Mouse (Mus musculus) urinary bladder, postnatal 14 days (tissue): ENCODE measurements around the gene Agpat2.
A peak's percentile ranks its signal among the peaks of the same experiment; 100 is the strongest.

Source experiments
- DNase-seq: peaks from one replicate; pipeline ENCODE4 v3.0.0; 2021; ENCODE audit warnings: low spot score

The Agpat2 gene

DNA sequence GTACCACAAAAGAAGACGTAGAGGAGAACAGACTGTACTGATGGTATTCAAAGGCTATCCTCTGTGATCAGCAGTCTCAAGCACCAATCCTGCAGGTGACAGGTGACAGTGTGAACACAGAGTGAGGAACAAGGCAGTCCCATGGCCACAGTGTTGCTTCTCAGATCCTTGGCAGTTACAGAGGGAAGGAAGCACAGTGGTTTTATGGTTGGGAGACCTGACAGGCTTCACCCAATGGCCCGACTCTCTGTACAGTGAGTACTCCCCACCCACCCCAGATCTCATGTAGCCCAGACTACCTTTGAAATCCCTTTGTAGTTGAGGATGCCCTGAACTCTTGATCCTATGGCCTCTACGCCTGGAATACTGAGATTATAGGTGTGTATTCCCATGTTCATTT is 21.2 kb upstream of the Agpat2 start:
- DNase-seq: no peak

DNA sequence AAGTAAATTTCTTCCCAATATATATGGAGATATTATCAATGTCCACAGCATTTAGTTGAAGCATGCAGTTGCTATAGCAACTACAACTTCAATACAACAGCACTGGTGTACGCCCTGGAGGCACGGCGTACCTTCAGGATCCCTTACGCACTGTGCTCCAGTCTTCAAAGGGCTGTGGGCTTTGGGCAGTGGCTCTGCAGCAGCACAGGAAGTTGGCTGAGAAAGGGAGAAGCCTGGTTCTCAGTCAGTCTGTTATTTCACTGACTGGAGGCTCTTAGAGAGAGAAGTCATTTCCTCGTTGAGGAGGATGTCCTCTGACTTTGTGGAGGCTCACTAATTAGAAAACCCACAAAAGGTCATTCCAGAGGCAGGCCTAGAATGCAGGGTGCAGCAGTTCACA is 18.8 kb upstream of the Agpat2 start:
- DNase-seq: no peak

DNA sequence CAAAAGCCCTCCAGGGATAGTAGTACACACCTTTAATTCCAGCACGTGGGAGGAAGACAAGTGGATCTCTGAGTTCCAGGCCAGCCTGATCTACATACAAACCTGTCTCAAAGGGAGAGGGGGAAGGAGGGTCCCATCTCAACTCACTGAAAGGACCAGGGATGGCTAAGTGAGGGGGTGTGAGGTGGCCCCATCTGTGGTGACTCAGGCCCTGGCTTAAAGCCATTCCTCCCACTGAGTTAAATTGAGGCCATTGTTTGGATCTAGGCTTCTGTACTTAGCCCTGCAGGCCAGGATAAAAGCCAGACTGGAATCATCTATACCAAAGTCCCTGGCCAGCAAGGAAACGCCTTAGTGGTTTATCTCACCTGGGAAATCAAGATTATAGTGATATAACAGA is 17.0 kb upstream of the Agpat2 start:
- no peak for DNase-seq

DNA sequence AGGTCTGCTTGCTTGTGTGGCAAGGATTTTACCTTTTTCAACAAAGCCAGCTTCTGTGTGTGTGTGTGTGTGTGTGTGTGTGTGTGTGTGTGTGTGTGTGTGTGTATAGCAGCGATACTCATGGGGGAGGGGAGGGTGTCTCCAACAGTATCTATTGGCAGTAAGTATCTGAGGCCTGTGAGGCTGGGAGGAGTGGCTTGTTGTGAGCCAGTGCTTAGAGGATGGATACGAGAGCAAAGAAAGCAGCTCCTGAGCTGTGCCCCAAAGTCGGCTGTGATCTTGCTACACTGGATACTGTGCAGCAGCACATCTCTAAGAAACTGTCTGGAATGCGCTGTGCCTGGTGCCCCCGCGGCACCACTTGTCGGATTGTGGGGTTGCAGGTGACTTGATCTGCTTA is 13.7 kb upstream of the Agpat2 start:
- no peak for DNase-seq

DNA sequence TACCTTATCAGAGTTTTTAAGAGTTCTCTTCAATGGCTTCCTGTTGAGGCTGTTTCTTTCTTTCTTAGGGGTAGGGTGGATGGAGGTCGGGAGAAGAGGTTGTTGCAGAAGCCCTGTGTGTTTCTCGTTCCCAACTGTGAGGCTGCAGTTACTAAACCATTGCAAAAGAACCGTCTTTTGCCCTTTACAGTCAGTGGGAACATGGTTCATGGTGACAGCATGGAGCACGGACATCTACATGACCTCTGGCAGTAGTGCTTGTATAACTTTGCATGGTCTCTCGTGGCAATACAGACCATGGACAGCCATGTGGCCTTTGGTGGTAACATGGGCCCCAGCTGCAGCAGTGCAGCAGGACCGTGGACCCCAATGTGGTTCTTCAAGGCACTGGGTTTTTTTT is 13.1 kb upstream of the Agpat2 start:
- DNase-seq: no peak

DNA sequence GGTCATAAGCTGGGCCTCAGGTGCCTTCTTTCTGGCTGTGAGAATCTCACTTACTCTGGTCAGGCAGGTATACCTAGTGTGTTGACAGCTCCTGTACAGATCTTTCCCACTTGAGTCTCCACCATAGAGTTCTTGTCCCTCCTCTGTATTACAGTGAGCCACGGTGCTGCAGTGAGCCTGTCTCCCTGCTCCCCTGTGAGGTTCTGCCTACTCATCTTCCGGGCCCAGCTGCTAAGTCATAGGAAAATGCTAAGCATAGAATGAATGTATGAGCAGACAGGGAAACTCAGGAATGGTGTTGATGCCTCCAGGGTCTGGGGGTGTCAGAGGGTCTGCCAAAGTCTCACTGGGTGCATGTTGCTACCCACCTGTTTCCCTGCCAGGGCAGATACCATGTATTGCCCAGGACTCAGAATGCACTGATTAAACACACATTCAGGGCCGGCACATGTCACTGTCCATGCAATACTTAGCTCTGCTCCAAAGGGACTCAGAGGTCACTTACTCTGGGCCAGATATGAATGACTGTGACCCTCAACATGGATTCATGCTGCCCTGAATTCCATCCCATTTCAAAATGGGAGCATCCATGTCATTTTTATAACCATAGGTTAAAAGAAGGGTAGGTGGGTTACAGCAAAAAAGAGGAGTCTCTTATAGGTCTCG is 11.4 kb upstream of the Agpat2 start:
- DNase-seq: no peak

DNA sequence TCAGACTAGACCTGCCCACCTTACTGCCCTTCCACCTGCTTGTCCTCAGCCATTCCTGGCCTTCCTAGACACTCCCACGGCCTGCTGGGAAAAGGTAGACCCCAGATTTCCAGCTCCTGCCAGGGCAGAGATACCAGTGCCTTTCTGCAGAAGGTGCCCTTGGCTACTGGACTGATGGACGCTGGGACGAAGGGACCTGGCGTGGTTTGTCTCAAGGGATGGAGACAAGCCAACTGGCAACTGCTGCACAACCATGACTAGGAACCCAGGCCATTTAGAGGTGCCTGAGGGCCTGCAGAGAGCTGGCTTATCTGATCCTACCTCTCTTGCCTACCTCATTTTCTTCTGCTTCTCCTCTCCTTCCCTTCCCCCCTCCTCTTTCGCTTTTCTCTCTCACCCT is 10.7 kb upstream of the Agpat2 start:
- DNase-seq: peak; percentile 11

DNA sequence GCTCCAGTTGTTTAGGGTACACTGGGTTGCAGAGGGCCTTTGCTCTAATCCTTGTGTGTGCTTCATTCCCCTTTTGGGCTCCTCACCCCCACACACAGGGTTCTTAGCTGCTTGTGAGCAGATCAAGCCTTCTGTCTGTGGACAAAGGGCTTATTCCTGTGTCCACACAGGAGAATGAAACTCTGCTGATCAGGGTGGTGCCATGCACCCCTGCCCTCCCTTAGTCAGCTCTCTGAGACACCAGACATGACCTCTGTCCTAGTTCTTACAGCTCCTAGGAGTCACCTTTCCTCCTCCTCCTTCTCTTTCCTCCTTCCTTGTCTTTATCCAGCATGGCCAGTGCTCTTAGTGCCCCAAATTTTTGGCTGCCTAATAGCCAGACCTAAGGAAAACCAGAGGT is 7.7 kb upstream of the Agpat2 start:
- no peak for DNase-seq

DNA sequence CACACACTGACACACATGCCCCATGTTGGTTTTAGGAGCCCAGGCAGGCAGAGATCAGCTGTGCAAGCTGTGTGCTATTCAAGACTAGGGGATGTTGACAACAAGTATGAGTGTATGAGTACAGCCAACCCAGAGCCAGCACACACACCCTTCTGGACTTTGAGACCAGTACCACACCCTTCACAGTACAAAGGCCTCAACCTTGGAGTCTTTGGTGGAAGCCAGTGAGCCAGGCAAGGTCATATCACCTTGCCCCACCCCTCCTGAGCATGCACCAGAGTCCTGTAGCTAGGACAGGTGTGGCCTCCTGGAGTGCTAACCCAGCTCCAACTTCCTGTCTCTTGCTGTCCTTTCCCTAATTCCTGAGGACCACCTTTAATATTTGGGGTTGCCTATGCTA is 6.8 kb upstream of the Agpat2 start:
- no peak for DNase-seq

DNA sequence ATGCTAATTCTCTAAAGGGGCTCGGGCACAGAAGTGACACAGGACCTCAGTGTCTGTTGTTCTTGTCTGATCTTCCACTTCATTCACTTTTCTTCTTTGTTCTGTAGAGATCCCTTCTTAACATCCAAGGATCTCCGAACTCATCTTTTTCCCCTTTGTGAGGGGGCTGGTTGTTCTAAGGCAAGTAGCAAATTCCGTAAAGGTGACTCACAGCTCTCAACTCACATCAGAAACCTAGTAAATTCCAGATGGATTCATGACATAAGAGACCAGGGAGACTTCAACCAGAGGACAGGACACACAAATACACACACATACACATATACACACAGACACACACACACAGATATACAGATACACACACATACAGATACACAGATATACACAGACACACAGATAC is 6.3 kb upstream of the Agpat2 start:
- DNase-seq: no peak

DNA sequence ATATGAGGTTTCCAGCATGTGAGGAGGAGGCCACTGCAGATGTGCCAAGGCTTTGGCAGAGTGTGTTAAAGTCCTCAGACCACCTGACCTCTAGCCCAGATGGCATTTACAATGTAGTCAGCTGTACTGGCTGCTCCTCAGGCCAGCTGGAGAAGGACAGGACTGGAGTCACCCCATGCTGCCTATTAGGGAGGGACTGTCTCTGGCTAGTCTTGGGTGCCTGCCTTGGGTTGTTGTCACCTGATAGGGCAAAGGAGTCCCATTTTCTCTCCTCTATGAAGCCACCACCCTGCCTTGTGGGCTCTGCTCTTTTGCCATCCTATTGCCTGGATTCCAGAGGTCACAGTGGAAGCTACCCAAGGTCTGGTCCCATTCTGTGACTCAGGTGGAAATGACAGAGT is 5.0 kb upstream of the Agpat2 start:
- DNase-seq: no peak

DNA sequence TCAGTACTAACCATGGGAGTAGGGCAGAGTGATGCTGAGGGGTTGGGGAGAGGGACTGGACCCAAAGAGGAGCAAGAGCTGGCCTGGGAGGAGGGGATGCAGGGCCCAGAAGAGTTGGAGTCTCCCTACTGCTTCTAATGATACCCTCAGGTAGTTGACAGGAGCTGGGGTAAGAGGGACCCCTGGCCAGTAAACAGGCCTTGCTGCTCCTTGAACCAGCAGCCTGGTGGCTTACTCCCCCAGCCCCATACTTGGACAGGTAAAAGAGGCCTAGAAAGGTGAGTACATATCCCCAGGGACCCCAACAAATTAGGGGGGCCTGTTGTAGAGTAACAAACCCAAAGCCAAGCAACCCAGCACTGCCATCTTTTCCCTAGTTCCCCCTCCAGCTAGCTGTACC is 4.6 kb upstream of the Agpat2 start:
- no peak for DNase-seq

DNA sequence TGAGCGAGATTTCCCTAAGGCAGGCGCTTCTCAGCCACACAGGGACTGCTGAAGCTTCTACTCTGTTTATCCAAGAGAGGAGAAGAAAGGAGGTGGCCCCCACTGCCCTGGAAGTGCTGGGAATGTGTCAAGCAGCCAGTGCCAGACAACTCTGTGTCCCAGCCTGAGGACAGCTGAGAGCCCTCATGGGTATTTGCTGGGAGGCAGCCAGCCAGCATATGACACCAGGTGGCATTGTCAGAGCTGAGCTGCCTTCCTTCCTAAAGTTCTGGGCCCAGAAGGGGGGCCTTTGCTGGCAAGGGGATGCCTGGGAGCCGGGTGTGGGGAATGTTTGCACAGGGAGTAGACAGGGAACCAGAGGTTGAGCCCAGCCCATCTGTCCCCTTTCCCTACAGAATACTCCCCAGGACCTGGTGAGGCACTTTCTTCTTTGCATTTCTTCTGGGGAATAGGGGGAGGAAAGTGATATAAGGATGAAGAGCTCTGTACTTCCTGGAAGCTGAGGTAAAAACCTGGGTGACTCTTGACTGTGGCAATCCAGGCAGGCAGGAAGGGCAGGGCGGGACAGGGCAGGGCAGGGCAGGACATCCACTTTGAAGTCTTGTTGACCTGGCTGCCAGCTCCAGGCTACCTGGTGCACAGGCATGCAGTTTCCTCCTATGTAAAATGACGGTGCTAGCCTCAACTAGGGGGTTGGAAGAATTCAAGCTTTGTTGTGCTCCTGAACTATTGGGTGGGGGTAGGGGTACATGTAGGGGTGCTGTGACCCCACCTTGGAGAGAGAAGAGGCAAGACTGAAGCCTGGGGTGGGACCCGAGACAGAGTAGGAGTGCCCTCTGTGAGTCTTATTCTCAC is 3.1 kb upstream of the Agpat2 start:
- DNase-seq: no peak

DNA sequence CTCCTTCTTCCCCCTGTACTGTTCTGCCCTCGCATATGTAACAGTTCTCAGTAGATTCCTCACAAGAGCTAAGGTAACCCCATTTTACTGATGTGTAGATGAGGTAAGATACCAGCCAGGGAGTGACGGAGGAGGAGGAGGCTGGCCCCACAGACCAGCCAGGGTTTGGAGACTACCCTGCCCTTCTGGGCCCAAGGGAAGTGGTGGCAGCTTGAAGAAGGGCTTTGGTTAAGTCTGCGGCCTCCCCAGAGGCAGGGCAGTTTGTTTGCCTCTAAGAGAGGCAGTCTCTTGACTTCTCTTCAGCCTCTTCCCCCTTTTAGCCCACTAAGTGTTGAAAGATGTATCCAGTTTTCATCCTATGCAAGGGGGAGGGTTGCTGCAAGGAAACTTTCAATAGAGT is 2.4 kb upstream of the Agpat2 start:
- DNase-seq: no peak

DNA sequence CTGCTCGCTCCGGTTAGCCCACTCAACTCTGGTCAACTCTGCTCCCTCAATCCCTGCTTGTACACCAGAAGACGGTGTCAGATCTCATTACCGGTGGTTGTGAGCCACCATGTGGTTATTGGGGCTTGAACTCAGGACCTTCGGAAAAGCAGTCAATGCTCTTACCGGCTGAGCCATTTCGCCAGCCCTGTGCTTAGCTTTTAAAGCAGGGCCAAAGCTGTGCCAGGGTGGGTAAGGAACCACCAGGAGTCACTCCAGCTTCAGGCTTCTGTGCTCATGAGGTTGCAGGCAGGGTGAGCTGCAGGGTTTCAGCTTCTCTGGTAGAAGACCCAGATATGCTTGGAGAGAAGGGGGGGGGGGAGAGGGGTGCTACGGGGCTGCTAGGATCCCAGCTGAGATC is 1.1 kb upstream of the Agpat2 start:
- no peak for DNase-seq

DNA sequence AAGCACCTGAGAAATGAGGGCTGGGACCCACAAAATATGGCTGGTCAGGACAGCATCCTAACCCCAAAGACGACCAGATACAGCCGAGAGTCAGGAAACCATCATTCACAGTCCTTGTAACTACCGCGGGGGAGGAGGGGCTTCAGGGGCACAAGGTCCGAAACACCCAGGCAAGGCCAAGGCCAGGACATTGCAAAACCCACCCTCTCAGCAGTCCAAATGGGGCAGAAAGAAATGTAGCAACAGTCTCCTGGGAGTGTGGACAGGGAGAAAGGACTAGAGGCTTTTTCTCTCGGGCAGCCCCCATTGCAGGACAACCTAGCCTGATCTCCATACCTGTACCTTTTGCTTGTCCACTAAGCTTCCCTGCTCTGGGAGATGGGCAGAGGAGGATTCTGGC is 1.1 kb downstream of the Agpat2 start:
- DNase-seq: no peak

DNA sequence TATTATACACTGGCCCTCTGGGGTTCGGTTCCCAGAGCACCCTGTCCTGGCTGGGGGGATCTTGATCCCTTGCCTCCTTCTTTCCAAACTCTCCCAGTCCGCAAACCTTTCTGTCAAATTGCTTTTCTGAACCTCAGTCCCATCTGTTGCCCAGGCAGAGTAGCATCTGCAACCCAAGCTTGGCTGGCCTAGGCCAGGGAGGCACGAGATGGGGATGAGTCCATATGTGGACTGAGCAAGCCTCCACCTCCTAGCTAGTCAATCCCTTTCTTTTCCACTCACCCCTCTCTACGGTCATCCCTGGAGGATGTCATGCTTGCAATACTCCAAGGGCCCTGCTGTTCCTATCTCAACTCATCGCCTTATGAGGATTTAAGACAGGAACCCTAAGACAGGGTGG is 1.6 kb downstream of the Agpat2 start:
- no peak for DNase-seq

DNA sequence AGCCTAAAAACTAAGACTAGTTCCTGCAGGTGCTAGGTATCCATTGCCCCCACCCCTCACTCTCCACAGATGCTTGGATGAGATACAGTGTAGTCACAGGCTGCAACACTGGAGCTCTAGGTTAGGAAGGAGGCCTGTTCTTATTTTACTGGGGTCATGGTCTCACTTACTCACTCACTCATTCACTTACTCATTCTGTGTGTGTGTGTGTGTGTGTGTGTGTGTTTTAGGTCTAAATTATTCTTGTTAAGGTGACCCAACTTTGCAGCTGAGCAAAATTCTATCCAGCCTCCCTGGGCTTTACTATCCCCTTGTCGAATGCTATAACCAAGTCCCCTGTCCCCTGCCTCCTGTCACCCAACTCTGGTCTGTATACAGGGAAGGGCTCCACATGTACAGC is 2.6 kb downstream of the Agpat2 start:
- no peak for DNase-seq

DNA sequence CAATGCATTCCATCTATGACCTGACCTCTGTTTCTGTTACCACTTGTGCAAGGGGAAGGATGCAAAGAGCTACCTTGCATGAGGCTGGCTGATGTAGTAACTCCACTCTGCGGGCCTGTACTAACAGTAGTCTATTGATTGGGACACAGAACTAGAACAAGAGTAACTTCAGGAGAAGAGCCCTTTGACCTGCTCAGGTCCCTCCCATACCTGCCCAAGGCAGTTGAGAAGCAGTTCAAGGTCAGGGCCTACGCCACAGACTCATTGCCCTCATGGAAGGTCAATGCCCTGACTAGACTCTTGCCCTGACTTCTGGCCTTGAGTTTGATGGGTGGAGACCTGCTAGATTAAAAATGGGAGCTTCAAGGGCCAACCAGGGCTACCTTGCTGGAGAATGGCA is 3.6 kb downstream of the Agpat2 start:
- DNase-seq: no peak

DNA sequence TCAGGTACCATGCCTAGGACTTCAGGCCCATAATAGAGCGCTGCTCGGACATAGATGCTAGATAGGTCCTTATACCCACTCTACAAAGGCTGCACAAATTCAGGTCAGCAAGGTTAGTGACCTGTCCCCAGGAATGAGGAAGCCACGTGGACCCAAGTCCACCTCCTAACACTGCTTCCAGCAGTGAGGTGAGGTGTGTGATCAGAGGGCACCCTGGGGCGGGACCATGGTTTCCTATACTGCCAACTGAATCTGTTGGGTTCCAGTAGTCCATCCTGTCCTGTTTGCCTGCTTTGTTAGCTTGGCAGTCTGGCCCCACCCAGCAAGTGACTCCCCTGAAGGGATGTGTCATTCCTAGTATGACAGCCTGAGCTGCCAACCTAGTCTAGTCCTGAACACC is 4.3 kb downstream of the Agpat2 start:
- no peak for DNase-seq

DNA sequence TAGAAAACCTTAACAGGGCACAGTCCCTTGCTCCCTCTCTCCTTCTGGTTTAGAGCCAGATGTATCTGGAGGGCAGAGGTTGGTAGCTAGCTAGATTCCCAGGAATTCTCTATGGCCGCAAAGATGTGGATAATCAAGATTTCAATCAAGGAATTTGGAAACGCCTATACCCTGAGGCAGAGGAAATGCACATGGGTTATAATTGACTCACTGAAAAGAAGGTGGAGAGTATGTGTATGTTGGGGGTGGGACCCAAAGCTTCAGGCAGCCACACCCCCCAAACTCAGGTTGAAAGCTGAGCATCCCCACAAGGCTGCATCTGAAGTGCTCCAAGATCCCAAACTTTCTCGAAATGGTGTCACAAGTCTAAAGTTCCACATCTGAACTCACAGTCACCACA is 5.8 kb downstream of the Agpat2 start:
- no peak for DNase-seq

DNA sequence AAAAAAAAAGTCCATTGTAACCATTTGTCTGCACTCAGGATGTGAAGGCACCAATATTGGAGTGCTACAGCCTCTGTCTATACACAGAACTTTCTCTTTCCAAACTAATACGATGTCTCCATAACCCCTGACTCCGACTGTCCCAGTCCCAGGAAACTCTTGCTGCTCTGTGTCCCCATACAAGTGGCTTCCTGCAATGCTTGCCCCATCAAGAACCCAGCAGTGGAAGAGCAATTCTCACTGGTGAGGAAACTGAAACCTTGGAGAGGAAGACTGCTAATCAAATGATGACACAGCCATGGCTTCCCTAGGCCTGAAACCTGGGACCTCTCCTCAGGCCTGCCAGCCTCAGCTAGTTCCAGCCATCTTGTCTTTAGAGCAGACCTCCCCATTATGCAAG is 6.4 kb downstream of the Agpat2 start:
- no peak for DNase-seq

DNA sequence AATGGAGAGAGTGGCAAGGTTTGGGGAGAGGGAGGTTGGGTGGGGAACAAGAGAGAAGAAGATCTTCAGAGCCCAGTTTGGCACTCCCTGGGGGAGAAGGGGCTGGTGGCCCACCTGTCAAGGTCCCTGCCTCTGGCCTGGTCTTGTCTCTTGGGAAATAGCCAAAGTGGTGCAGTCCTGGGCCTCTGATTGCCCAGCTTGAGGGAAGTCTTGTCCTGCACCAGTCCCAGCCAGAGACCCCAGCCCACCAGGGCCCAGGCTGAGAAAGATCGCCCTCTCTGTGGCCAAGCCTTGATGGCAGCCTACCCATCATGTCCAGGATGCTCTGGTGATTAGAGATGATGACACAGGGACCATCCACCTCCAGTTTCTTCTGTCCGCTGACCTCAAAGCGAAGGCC is 7.3 kb downstream of the Agpat2 start:
- DNase-seq: no peak
